Mouse (Mus musculus): ENCODE measurements around the gene Adam1a. TPM values are rescaled to one million over a fixed set of nuclear protein-coding genes. Genes with fewer than 3 reads are reported as not detected.

Gene Adam1a
- total and polyA plus RNA-seq, 2 experiments from 2014 or later, result 2.4 to 17.0 TPM

GRCm38 (mm10) chr5:121583765-121584501 is 38.7 kb upstream of the Adam1a start:
- ATAC-seq (ENCODE audit: low FRiP score) (no peak), DNase-seq (ENCODE audit: low spot score) (peak; percentile 79)
- Histone ChIP-seq H3K4me2 (ENCODE audit: low read depth, low read length, poor library complexity, severe bottlenecking) (no peak overlapping the region), H3K4me1 (ENCODE audit: insufficient read depth, low read length) (no peaks in the 10 kb centered on the region), H3K9ac (replicated peaks; ENCODE audit: low read length, poor library complexity, severe bottlenecking) (no peak overlapping the region), H3K4me3 (ENCODE audit: low read depth, low read length) (no peak overlapping the region), H3K36me3 (ENCODE audit: insufficient read depth, low read length) (peaks cover 10% of the 10 kb centered on the region), H3K27me3 (ENCODE audit: insufficient read depth, low read length) (no peaks in the 10 kb centered on the region), H3K9me3 (ENCODE audit: low read length) (no peaks in the 10 kb centered on the region), H3K27ac (ENCODE audit: low read depth, low read length) (no peak overlapping the region)
- WGBS, result 56% methylated on average over 12 of the region's 12 CpGs
- peak; percentile 72 for TF ChIP-seq CTCF (IDR thresholded peaks at IDR 0.05)

GRCm38 (mm10) chr5:121581945-121582344 is 36.7 kb upstream of the Adam1a start:
- Histone ChIP-seq H3K4me1 (ENCODE audit: insufficient read depth, low read length) (no peaks in the 10 kb centered on the region), H3K27me3 (ENCODE audit: insufficient read depth, low read length) (no peaks in the 10 kb centered on the region), H3K4me2 (ENCODE audit: low read depth, low read length, poor library complexity, severe bottlenecking) (no peak overlapping the region), H3K9me3 (ENCODE audit: low read length) (no peaks in the 10 kb centered on the region), H3K27ac (ENCODE audit: low read depth, low read length) (no peak overlapping the region), H3K9ac (replicated peaks; ENCODE audit: low read length, poor library complexity, severe bottlenecking) (no peak overlapping the region), H3K4me3 (ENCODE audit: low read depth, low read length) (no peak overlapping the region), H3K36me3 (ENCODE audit: insufficient read depth, low read length) (peaks cover 18% of the 10 kb centered on the region)
- 96% methylated on average over 8 of the region's 8 CpGs for WGBS
- DNase-seq (ENCODE audit: low spot score), result no peak
- no peak for ATAC-seq (ENCODE audit: low FRiP score)
- TF ChIP-seq CTCF (IDR thresholded peaks at IDR 0.05), result no peak

GRCm38 (mm10) chr5:121576927-121577488 is 31.7 kb upstream of the Adam1a start:
- 89% methylated on average over 11 of the region's 11 CpGs for WGBS
- Histone ChIP-seq H3K4me2 (ENCODE audit: low read depth, low read length, poor library complexity, severe bottlenecking) (no peak overlapping the region), H3K4me1 (ENCODE audit: insufficient read depth, low read length) (no peaks in the 10 kb centered on the region), H3K27me3 (ENCODE audit: insufficient read depth, low read length) (no peaks in the 10 kb centered on the region), H3K4me3 (ENCODE audit: low read depth, low read length) (no peak overlapping the region), H3K9me3 (ENCODE audit: low read length) (no peaks in the 10 kb centered on the region), H3K9ac (replicated peaks; ENCODE audit: low read length, poor library complexity, severe bottlenecking) (no peak overlapping the region), H3K36me3 (ENCODE audit: insufficient read depth, low read length) (peaks cover 40% of the 10 kb centered on the region), H3K27ac (ENCODE audit: low read depth, low read length) (no peak overlapping the region)
- no peak for ATAC-seq (ENCODE audit: low FRiP score)
- TF ChIP-seq CTCF (IDR thresholded peaks at IDR 0.05), result no peak
- no peak for DNase-seq (ENCODE audit: low spot score)

- no peak for ATAC-seq (ENCODE audit: low FRiP score)
- no peak overlapping the region for H3K4me3 ChIP-seq (ENCODE audit: low read depth, low read length)
- H3K9ac ChIP-seq (replicated peaks; ENCODE audit: low read length, poor library complexity, severe bottlenecking), result no peak overlapping the region
- no peak overlapping the region for H3K27ac ChIP-seq (ENCODE audit: low read depth, low read length)
- H3K9me3 ChIP-seq (ENCODE audit: low read length), result no peaks in the 10 kb centered on the region
- peaks cover 48% of the 10 kb centered on the region for H3K36me3 ChIP-seq (ENCODE audit: insufficient read depth, low read length)
- H3K4me2 ChIP-seq (ENCODE audit: low read depth, low read length, poor library complexity, severe bottlenecking), result no peak overlapping the region
- no peaks in the 10 kb centered on the region for H3K4me1 ChIP-seq (ENCODE audit: insufficient read depth, low read length)
- no peaks in the 10 kb centered on the region for H3K27me3 ChIP-seq (ENCODE audit: insufficient read depth, low read length)
- DNase-seq (ENCODE audit: low spot score), result no peak
- WGBS, result 97% methylated on average over 11 of the region's 11 CpGs
- no peak for TF ChIP-seq CTCF (IDR thresholded peaks at IDR 0.05)
These were observed 30.6 kb upstream of the Adam1a start for GRCm38 (mm10) chr5:121575867-121576266.

GRCm38 (mm10) chr5:121574145-121574544 is 28.9 kb upstream of the Adam1a start:
- no peak overlapping the region for H3K9ac ChIP-seq (replicated peaks; ENCODE audit: low read length, poor library complexity, severe bottlenecking)
- H3K9me3 ChIP-seq (ENCODE audit: low read length), result no peaks in the 10 kb centered on the region
- TF ChIP-seq CTCF (IDR thresholded peaks at IDR 0.05), result no peak
- no peaks in the 10 kb centered on the region for H3K4me1 ChIP-seq (ENCODE audit: insufficient read depth, low read length)
- H3K27ac ChIP-seq (ENCODE audit: low read depth, low read length), result no peak overlapping the region
- DNase-seq (ENCODE audit: low spot score) (no peak), ATAC-seq (ENCODE audit: low FRiP score) (no peak)
- H3K4me2 ChIP-seq (ENCODE audit: low read depth, low read length, poor library complexity, severe bottlenecking), result no peak overlapping the region
- 88% methylated on average over 13 of the region's 13 CpGs for WGBS
- no peak overlapping the region for H3K4me3 ChIP-seq (ENCODE audit: low read depth, low read length)
- no peaks in the 10 kb centered on the region for H3K27me3 ChIP-seq (ENCODE audit: insufficient read depth, low read length)
- H3K36me3 ChIP-seq (ENCODE audit: insufficient read depth, low read length), result peaks cover 49% of the 10 kb centered on the region

- DNase-seq (ENCODE audit: low spot score) (no peak), ATAC-seq (ENCODE audit: low FRiP score) (no peak)
- no peak overlapping the region for H3K27ac ChIP-seq (ENCODE audit: low read depth, low read length)
- TF ChIP-seq CTCF (IDR thresholded peaks at IDR 0.05), result no peak
- H3K36me3 ChIP-seq (ENCODE audit: insufficient read depth, low read length), result peaks cover 43% of the 10 kb centered on the region
- no peaks in the 10 kb centered on the region for H3K9me3 ChIP-seq (ENCODE audit: low read length)
- no peaks in the 10 kb centered on the region for H3K27me3 ChIP-seq (ENCODE audit: insufficient read depth, low read length)
- H3K4me1 ChIP-seq (ENCODE audit: insufficient read depth, low read length), result no peaks in the 10 kb centered on the region
- WGBS, result 73% methylated on average over 1 of the region's 1 CpGs
- no peak overlapping the region for H3K4me2 ChIP-seq (ENCODE audit: low read depth, low read length, poor library complexity, severe bottlenecking)
- H3K9ac ChIP-seq (replicated peaks; ENCODE audit: low read length, poor library complexity, severe bottlenecking), result no peak overlapping the region
- H3K4me3 ChIP-seq (ENCODE audit: low read depth, low read length), result no peak overlapping the region
These were observed 25.5 kb upstream of the Adam1a start for GRCm38 (mm10) chr5:121570787-121571186.

Data from midbrain, postnatal 0 days (tissue).